Mouse (Mus musculus): Measurements from ENCODE around the gene Ngdn. TPM values are rescaled to one million over a fixed set of nuclear protein-coding genes. Genes with fewer than 3 reads are reported as not detected.

Gene Ngdn
- polyA plus RNA-seq, 1 experiment from 2014 or later, result 44.9 TPM

DNA sequence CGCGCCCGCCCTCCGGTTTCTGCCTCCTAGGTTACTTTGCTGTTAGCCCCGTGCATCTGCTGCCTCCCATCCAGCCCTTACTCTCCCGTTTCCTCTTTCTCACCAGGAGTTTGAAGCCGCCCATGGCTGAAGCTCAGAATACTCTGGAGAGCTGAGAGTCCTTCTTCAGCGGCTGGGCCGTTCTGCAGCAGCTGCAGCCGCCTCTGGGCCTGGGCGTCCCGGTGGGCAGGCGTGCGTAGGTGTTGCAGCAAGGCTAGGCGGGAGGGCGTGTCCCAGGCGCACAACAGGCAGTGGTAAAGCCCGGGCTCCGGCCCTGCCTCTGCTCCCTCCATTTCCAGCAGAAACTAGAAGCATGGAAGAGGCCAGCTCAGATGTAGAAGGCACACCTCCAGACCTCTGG is 56.5 kb downstream of the Ngdn start:
- no peak overlapping the region for H3K4me3 ChIP-seq (ENCODE audit: low read depth, low read length)
- H3K4me1 ChIP-seq (ENCODE audit: control insufficient read depth, insufficient read depth, low read length), result peaks cover 15% of the 10 kb centered on the region
- WGBS, result 21% methylated on average over 19 of the region's 19 CpGs
- no peaks in the 10 kb centered on the region for H3K9me3 ChIP-seq (ENCODE audit: control insufficient read depth, low read length)
- H3K27ac ChIP-seq (ENCODE audit: low read depth, low read length), result 0 out of 2 replicates have a peak overlapping the region, but pooled peaks have one; percentile 22
- no peaks in the 10 kb centered on the region for H3K27me3 ChIP-seq (ENCODE audit: control insufficient read depth, insufficient read depth, low read length)
- no peak overlapping the region for H3K9ac ChIP-seq (replicated peaks; ENCODE audit: low read depth, low read length)
- H3K4me2 ChIP-seq (ENCODE audit: low read depth, low read length), result no peak overlapping the region
- H3K36me3 ChIP-seq (ENCODE audit: control insufficient read depth, insufficient read depth, low read length), result peaks cover 63% of the 10 kb centered on the region
- no peak; the same call in 1 of the 2 replicates for ATAC-seq (ENCODE audit: low read depth)

MicroRNAs within 50 kb of the gene (microRNA counts, 519-probe panel; counts per million panel counts)
- not detected for microRNA mmu-miR-208b

Small RNAs within 50 kb of the gene (microRNA-seq; reads per million reads assigned to microRNA genes)
- 2.0 reads per million for gene Mir208b

Other genes with a start within 250 kb of the Ngdn start
- gene Slc7a8, start 233.5 kb upstream of the Ngdn start, polyA plus RNA-seq (2014; fragmentation: Nextera tagmentation; extraction: Ambion mirVana), result 7.3 and 8.5 TPM in 2 replicates
- not detected in 2 replicates for gene Rnf212b, start 201.3 kb upstream of the Ngdn start, polyA plus RNA-seq (2014; fragmentation: Nextera tagmentation; extraction: Ambion mirVana)
- gene Homez, start 144.5 kb upstream of the Ngdn start, polyA plus RNA-seq (2014; fragmentation: Nextera tagmentation; extraction: Ambion mirVana), result 10.0 and 11.7 TPM in 2 replicates
- 3.8 and 7.2 TPM in 2 replicates for gene Ppp1r3e, start 137.9 kb upstream of the Ngdn start, polyA plus RNA-seq (2014; fragmentation: Nextera tagmentation; extraction: Ambion mirVana)
- 4.8 and 5.3 TPM in 2 replicates for gene Bcl2l2, start 132.1 kb upstream of the Ngdn start, polyA plus RNA-seq (2014; fragmentation: Nextera tagmentation; extraction: Ambion mirVana)
- gene Gm20521, start 132.0 kb upstream of the Ngdn start, polyA plus RNA-seq (2014; fragmentation: Nextera tagmentation; extraction: Ambion mirVana), result not detected in 2 replicates
- gene Pabpn1, start 123.0 kb upstream of the Ngdn start, polyA plus RNA-seq (2014; fragmentation: Nextera tagmentation; extraction: Ambion mirVana), result 149 and 176 TPM in 2 replicates
- gene Slc22a17, start 102.3 kb upstream of the Ngdn start, polyA plus RNA-seq (2014; fragmentation: Nextera tagmentation; extraction: Ambion mirVana), result 121 and 122 TPM in 2 replicates
- gene Efs, start 89.3 kb upstream of the Ngdn start, polyA plus RNA-seq (2014; fragmentation: Nextera tagmentation; extraction: Ambion mirVana), result 9.9 and 13.5 TPM in 2 replicates
- 0.39 and 0.76 TPM in 2 replicates for gene Il25, start 82.8 kb upstream of the Ngdn start, polyA plus RNA-seq (2014; fragmentation: Nextera tagmentation; extraction: Ambion mirVana)
- gene Cmtm5, start 79.2 kb upstream of the Ngdn start, polyA plus RNA-seq (2014; fragmentation: Nextera tagmentation; extraction: Ambion mirVana), result 10.4 and 17.5 TPM in 2 replicates
- 0.23 and 1.7 TPM in 2 replicates for gene Myh6, start 48.5 kb upstream of the Ngdn start, polyA plus RNA-seq (2014; fragmentation: Nextera tagmentation; extraction: Ambion mirVana)
- not detected in 2 replicates for gene Gm17428, start 38.5 kb upstream of the Ngdn start, polyA plus RNA-seq (2014; fragmentation: Nextera tagmentation; extraction: Ambion mirVana)
- gene Myh7, start 20.8 kb upstream of the Ngdn start, polyA plus RNA-seq (2014; fragmentation: Nextera tagmentation; extraction: Ambion mirVana), result 4.5 and 4.8 TPM in 2 replicates
- gene Zfhx2, start 76.9 kb downstream of the Ngdn start, polyA plus RNA-seq (2014; fragmentation: Nextera tagmentation; extraction: Ambion mirVana), result 23.9 and 27.3 TPM in 2 replicates
- 29.3 and 32.0 TPM in 2 replicates for gene Thtpa, start 79.3 kb downstream of the Ngdn start, polyA plus RNA-seq (2014; fragmentation: Nextera tagmentation; extraction: Ambion mirVana)
- gene Ap1g2, start 91.1 kb downstream of the Ngdn start, polyA plus RNA-seq (2014; fragmentation: Nextera tagmentation; extraction: Ambion mirVana), result 5.4 and 7.0 TPM in 2 replicates
- 36.2 and 41.3 TPM in 2 replicates for gene Jph4, start 101.5 kb downstream of the Ngdn start, polyA plus RNA-seq (2014; fragmentation: Nextera tagmentation; extraction: Ambion mirVana)
- gene Dhrs2, start 206.6 kb downstream of the Ngdn start, polyA plus RNA-seq (2014; fragmentation: Nextera tagmentation; extraction: Ambion mirVana), result 1.0 and 1.9 TPM in 2 replicates